Mouse (Mus musculus) bone marrow macrophage, adult 2 months (primary cell): ENCODE measurements around the gene Abat. TPM values are rescaled to one million over a fixed set of nuclear protein-coding genes. Genes with fewer than 3 reads are reported as not detected.

Experiments
- H3K27ac ChIP-seq: 2 replicates; pipeline ENCODE4 v1.5.1; 2012; ENCODE audit warnings: low read depth, low read length; ENCODE audit not compliant: insufficient read depth
- H3K4me1 ChIP-seq: 2 replicates; pipeline ENCODE4 v1.6.1; 2012; ENCODE audit warnings: low read length; ENCODE audit not compliant: control insufficient read depth, insufficient read depth
- H3K4me3 ChIP-seq: 2 replicates; pipeline ENCODE4 v1.5.1; 2012; ENCODE audit warnings: mild to moderate bottlenecking, low read length, moderate library complexity; ENCODE audit not compliant: insufficient read depth
- CTCF ChIP-seq: IDR thresholded peaks from 2 replicates; pipeline ENCODE4 v1.5.1; 2012; ENCODE audit warnings: low read depth, mild to moderate bottlenecking, low read length, moderate library complexity
- POLR2A ChIP-seq: IDR thresholded peaks from 2 replicates; pipeline ENCODE4 v1.6.1; 2012; ENCODE audit warnings: mild to moderate bottlenecking, low read depth, low read length, borderline replicate concordance
- polyA plus RNA-seq: library from polyadenylated mRNA; stranded (reverse); fragments of >200 nt; gene quantifications from 2 replicates; pipeline ENCODE4 v1.2.4, GENCODE M21; 2012; ENCODE audit not compliant: missing spikeins, insufficient read depth, insufficient read length

The Abat gene
- polyA plus RNA-seq, 1 experiment, result not detected

GRCm38 (mm10) chr16:8595411-8595810 lies 82.2 kb downstream of the Abat start:
- Histone ChIP-seq H3K4me1 (no peaks in the 10 kb centered on the region), H3K27ac (no peak overlapping the region), H3K4me3 (no peak overlapping the region)
- TF ChIP-seq POLR2A, result no peak
- TF ChIP-seq CTCF, result no peak

GRCm38 (mm10) chr16:8596336-8596735 lies 83.1 kb downstream of the Abat start:
- H3K27ac ChIP-seq, result no peak overlapping the region
- H3K4me1 ChIP-seq, result no peaks in the 10 kb centered on the region
- TF ChIP-seq CTCF (no peak), POLR2A (no peak)
- no peak overlapping the region for H3K4me3 ChIP-seq

GRCm38 (mm10) chr16:8597516-8597915 lies 84.3 kb downstream of the Abat start:
- Histone ChIP-seq H3K27ac (no peak overlapping the region), H3K4me3 (no peak overlapping the region)
- TF ChIP-seq POLR2A (no peak), CTCF (no peak)

GRCm38 (mm10) chr16:8603789-8604188 lies 90.6 kb downstream of the Abat start:
- Histone ChIP-seq H3K27ac (no peak overlapping the region), H3K4me1 (no peaks in the 10 kb centered on the region), H3K4me3 (no peak overlapping the region)
- TF ChIP-seq CTCF, result no peak
- TF ChIP-seq POLR2A, result no peak

More at GRCm38 (mm10) chr16:8597516-8597915, 84.3 kb downstream of the Abat start:
- H3K4me1 ChIP-seq, result no peaks in the 10 kb centered on the region

- H3K4me3 ChIP-seq, result no peak overlapping the region
- H3K27ac ChIP-seq, result no peak overlapping the region
- no peaks in the 10 kb centered on the region for H3K4me1 ChIP-seq
- no peak for TF ChIP-seq POLR2A
- TF ChIP-seq CTCF, result no peak
These were observed 97.2 kb downstream of the Abat start for GRCm38 (mm10) chr16:8610397-8610796.

GRCm38 (mm10) chr16:8612214-8613005 lies 99.2 kb downstream of the Abat start:
- Histone ChIP-seq H3K27ac (no peak overlapping the region), H3K4me1 (no peaks in the 10 kb centered on the region), H3K4me3 (no peak overlapping the region)
- TF ChIP-seq POLR2A (no peak), CTCF (no peak)

GRCm38 (mm10) chr16:8613039-8613438 lies 99.8 kb downstream of the Abat start:
- Histone ChIP-seq H3K27ac (no peak overlapping the region), H3K4me1 (no peaks in the 10 kb centered on the region), H3K4me3 (no peak overlapping the region)
- TF ChIP-seq CTCF (no peak), POLR2A (no peak)

GRCm38 (mm10) chr16:8613447-8613846 lies 100.2 kb downstream of the Abat start:
- Histone ChIP-seq H3K4me1 (no peaks in the 10 kb centered on the region), H3K4me3 (no peak overlapping the region), H3K27ac (no peak overlapping the region)
- TF ChIP-seq CTCF, result no peak
- TF ChIP-seq POLR2A, result no peak

- no peak overlapping the region for H3K4me3 ChIP-seq
- TF ChIP-seq POLR2A (no peak), CTCF (no peak)
- H3K27ac ChIP-seq, result no peak overlapping the region
- no peaks in the 10 kb centered on the region for H3K4me1 ChIP-seq
These were observed 106.6 kb downstream of the Abat start for GRCm38 (mm10) chr16:8619659-8620314.
